Mouse (Mus musculus) hindbrain, embryonic 16.5 days (tissue): Measurements from ENCODE around the gene Atp6v1c2. TPM values are rescaled to one million over a fixed set of nuclear protein-coding genes. Genes with fewer than 3 reads are reported as not detected.
A peak's percentile ranks its signal among the peaks of the same experiment; 100 is the strongest.

Experiments
- microRNA-seq: library from miRNA; unstranded; fragments of <30 nt; microRNA quantifications from one replicate; pipeline ENCODE4, GENCODE M21; 2017
- polyA plus RNA-seq: library from polyadenylated mRNA; unstranded; fragments of >200 nt; fragmentation: Nextera tagmentation; extraction: Ambion mirVana; gene quantifications from 2 replicates; pipeline ENCODE4 v1.2.1, GENCODE M21; 2015

Gene Atp6v1c2
- polyA plus RNA-seq, 1 experiment from 2014 or later = 0.76 TPM

Small RNA genes within 50 kb of the gene (microRNA-seq; reads per million reads assigned to microRNA genes)
- gene Mir3066 = 18.1 reads per million, percentile 32 among the genes with 10 or more reads in this experiment

Other genes with a start within 250 kb of the Atp6v1c2 start
- gene Kcnf1, start 152.5 kb downstream of the Atp6v1c2 start, polyA plus RNA-seq = 4.9 and 5.6 TPM in 2 replicates
- 282 and 309 TPM in 2 replicates for gene Pdia6, start 62.8 kb downstream of the Atp6v1c2 start, polyA plus RNA-seq
- gene Nol10, start 19.1 kb upstream of the Atp6v1c2 start, polyA plus RNA-seq = 20.1 and 20.8 TPM in 2 replicates
- 116 and 124 TPM in 2 replicates for gene Odc1, start 215.4 kb upstream of the Atp6v1c2 start, polyA plus RNA-seq